Mouse (Mus musculus) forebrain, embryonic 14.5 days (tissue): ENCODE results near the gene Cd96. TPM values are rescaled to one million over a fixed set of nuclear protein-coding genes. Genes with fewer than 3 reads are reported as not detected.
A peak's percentile ranks its signal among the peaks of the same experiment; 100 is the strongest.
"Not testable (repeated sequence)": the region's sequence is repeated elsewhere in the genome, so short reads cannot be mapped to it uniquely, and the experiment has no call there.

ENCODE experiments used
- ATAC-seq: fragments of 200-750 bp; cut with Nextera tagmentation; 2 replicates; pipeline ENCODE4 v1.8.0; 2017; ENCODE audit warnings: mild to moderate bottlenecking, moderate library complexity
- DNase-seq: peaks from one replicate; pipeline ENCODE4 v3.0.0-alpha.2; 2015; ENCODE audit warnings: low spot score
- H3K27ac ChIP-seq: fragments of 300-500 bp; sonication (generic); 2 replicates; pipeline ENCODE4 v1.5.1; 2014; ENCODE audit warnings: low read depth, mild to moderate bottlenecking, control low read depth, low read length, moderate library complexity
- H3K27me3 ChIP-seq: fragments of 300-500 bp; sonication (generic); replicated peaks from 2 replicates; pipeline ENCODE4 v1.6.1; 2014; ENCODE audit warnings: low read length, control low read depth, mixed read lengths; ENCODE audit not compliant: control insufficient read depth, insufficient read depth
- H3K36me3 ChIP-seq: fragments of 300-500 bp; sonication (generic); 2 replicates; pipeline ENCODE4 v1.6.1; 2014; ENCODE audit warnings: low read length, control low read depth; ENCODE audit not compliant: control insufficient read depth, insufficient read depth
- H3K4me1 ChIP-seq: fragments of 300-500 bp; sonication (generic); 2 replicates; pipeline ENCODE4 v1.6.1; 2014; ENCODE audit warnings: antibody characterized with exemption, low read length, control low read depth; ENCODE audit not compliant: control insufficient read depth, insufficient read depth
- H3K4me2 ChIP-seq: fragments of 300-500 bp; sonication (generic); 2 replicates; pipeline ENCODE4 v1.6.1; 2014; ENCODE audit warnings: mild to moderate bottlenecking, control low read depth, low read length
- H3K4me3 ChIP-seq: fragments of 300-500 bp; sonication (generic); 2 replicates; pipeline ENCODE4 v1.5.1; 2014; ENCODE audit warnings: low read depth, low read length, control low read depth
- H3K9ac ChIP-seq: fragments of 300-500 bp; sonication (generic); 2 replicates; pipeline ENCODE4 v1.6.1; 2014; ENCODE audit warnings: mild to moderate bottlenecking, low read length, control low read depth, moderate library complexity
- H3K9me3 ChIP-seq: fragments of 300-500 bp; sonication (generic); replicated peaks from 2 replicates; pipeline ENCODE4 v1.6.1; 2016; ENCODE audit warnings: low read length, control low read depth, mixed read lengths; ENCODE audit not compliant: control insufficient read depth
- WGBS: fragments of 180-500 bp; shearing (Covaris S2); extraction: QIAGEN DNeasy Blood & Tissue Kit; methylation state at CpG from one replicate; pipeline ENCODE4 v1.1.7; 2014; 5-methylcytosine and 5-hydroxymethylcytosine counted together
- polyA plus RNA-seq: library from polyadenylated mRNA; unstranded; fragments of >200 nt; fragmentation: Nextera tagmentation; extraction: Ambion mirVana; gene quantifications from 2 replicates; pipeline ENCODE4 v1.2.1, GENCODE M21; 2014

Gene Cd96
- polyA plus RNA-seq: 0.10 TPM in 1 of 2 replicates, not detected in the other

DNA sequence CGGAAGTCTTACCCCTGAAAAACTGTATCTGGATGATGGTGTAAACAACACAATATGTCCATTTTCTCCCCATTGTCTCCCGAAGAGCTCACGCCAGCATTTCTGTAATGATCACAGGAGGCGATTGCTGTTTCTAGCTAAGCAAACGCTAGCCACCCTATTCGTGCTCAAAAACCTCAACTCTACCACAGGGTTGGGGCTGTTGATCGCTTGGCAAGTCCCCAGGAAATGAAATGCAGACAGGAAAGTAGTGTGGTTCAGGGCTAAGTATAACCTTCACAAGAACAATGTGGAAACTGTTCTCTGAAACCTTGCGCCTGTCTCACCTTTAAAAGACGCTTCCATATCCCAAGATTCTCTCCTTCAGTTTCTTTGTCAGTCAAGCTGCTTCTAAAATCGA, at the start of gene Cd96:
Gene Cd96 (minus strand): TSS at position 232 of the 400 bp plus-strand sequence.
- ATAC-seq (no peak), DNase-seq (no peak)
- WGBS: 70% methylated on average over 10 of the region's 10 CpGs

DNA sequence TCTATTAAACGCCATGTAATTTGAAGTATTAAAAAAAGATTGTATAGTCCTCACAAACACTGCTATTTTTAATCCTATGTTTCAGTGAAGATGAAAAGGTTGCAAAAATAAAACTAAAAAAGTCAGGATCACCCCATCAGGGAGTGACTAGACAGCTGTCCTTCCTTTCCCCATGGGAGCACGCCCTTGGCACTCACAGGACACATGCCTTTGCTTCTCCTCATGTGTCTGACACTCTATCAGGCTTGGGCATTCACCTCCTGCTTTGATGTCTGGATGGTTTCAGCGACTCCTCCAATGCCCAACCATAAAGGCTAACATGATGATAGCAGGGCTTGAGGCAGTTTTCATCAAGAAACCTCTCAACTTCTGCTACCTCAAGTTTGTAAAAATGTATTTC, 46.9 kb upstream of the Cd96 start:
- Histone ChIP-seq H3K4me2 (no peak overlapping the region), H3K9me3 (no peaks in the 10 kb centered on the region), H3K9ac (no peak overlapping the region), H3K27me3 (no peaks in the 10 kb centered on the region), H3K27ac (no peak overlapping the region), H3K4me3 (no peak overlapping the region), H3K36me3 (no peaks in the 10 kb centered on the region), H3K4me1 (no peaks in the 10 kb centered on the region)
- WGBS: 83% methylated on average over 3 of the region's 3 CpGs
- ATAC-seq (no peak), DNase-seq (no peak)

More for the DNA sequence above, at the start of gene Cd96:
- Histone ChIP-seq H3K27me3 (no peaks in the 10 kb centered on the region), H3K9ac (no peak within 1 kb of the TSS), H3K36me3 (no peaks in the 10 kb centered on the region), H3K9me3 (no peaks in the 10 kb centered on the region), H3K4me1 (no peaks in the 10 kb centered on the region), H3K4me3 (no peak within 1 kb of the TSS), H3K4me2 (no peak within 1 kb of the TSS), H3K27ac (no peak within 1 kb of the TSS)

DNA sequence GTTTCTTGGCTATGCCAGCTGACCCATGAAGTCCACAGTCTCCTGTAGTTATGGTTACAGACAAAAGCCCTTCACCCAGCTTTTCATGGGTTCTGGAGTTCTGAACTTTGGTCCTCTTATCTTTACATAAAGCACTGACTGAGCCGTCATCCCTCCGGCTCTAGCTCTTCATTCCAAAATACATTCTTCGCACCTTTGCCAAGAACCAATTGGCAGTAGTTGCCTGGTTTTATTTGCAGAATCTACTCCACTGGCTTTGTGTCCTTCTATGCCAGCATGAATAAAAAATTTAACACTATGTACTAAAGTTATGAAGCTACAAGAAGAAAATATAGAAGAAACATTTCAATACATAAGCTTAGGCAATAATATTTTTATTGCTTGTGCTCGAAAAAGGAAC, 45.3 kb upstream of the Cd96 start:
- H3K9me3 ChIP-seq: no peaks in the 10 kb centered on the region
- no peak overlapping the region for H3K4me3 ChIP-seq
- 85% methylated on average over 4 of the region's 4 CpGs for WGBS
- H3K9ac ChIP-seq: no peak overlapping the region
- no peaks in the 10 kb centered on the region for H3K36me3 ChIP-seq
- H3K27me3 ChIP-seq: no peaks in the 10 kb centered on the region
- DNase-seq (no peak), ATAC-seq (no peak)
- no peaks in the 10 kb centered on the region for H3K4me1 ChIP-seq
- H3K27ac ChIP-seq: no peak overlapping the region
- H3K4me2 ChIP-seq: no peak overlapping the region

DNA sequence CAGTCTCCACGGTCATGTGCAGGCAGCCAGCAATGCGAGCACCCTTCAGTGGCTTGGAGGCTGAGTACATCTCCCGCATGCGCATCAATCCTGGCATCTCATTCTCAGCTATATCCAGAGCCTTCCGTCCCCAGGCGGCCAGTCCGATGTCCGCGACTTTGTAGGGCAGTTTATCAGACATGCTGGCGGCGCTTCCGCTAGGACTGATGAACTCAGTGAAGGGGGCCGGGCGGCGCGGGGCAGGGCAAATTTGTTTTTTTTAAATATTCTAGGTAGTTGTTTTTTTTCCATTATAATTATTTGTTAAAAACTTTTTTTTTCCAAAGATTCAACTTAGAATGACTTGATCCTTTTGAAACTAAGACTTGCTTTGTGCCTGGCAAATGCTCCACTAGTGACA, 34.8 kb upstream of the Cd96 start, which contains the start of gene Gm4737:
Gene Gm4737 (minus strand): TSS at position 246 of the 400 bp plus-strand sequence.
- H3K27me3 ChIP-seq: not testable (repeated sequence)
- WGBS: 95% methylated on average over 8 of the region's 16 CpGs

DNA sequence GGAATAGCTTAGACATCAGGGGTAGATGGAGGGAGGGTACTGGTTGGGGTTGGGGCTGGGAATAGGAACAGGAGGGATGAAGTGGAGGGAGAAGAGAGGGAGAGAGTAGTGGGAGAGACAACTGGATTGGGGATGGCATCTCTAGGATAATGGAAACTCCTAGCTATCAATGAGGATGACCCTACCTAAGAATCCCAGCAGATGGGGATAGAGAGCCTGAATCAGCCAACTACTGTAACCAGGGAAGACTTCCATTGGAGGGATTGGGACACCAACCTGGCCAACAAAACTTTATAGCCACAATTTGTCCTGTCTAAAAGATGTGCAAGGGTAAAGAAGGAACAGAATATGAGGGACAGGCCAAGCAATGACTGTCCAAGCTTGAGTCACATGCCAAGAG, 31.1 kb upstream of the Cd96 start:
- Histone ChIP-seq H3K9ac (no peak overlapping the region), H3K9me3 (no peaks in the 10 kb centered on the region), H3K4me3 (no peak overlapping the region), H3K36me3 (no peaks in the 10 kb centered on the region), H3K4me2 (no peak overlapping the region), H3K27ac (no peak overlapping the region), H3K27me3 (no peaks in the 10 kb centered on the region), H3K4me1 (no peaks in the 10 kb centered on the region)
- ATAC-seq: no peak
- DNase-seq: no peak

More for the DNA sequence above, 34.8 kb upstream of the Cd96 start, which contains the start of gene Gm4737:
- H3K4me3 ChIP-seq, H3K9ac ChIP-seq, H3K4me1 ChIP-seq, H3K27ac ChIP-seq, DNase-seq, H3K9me3 ChIP-seq, H3K36me3 ChIP-seq, ATAC-seq, H3K4me2 ChIP-seq: not testable (repeated sequence)

DNA sequence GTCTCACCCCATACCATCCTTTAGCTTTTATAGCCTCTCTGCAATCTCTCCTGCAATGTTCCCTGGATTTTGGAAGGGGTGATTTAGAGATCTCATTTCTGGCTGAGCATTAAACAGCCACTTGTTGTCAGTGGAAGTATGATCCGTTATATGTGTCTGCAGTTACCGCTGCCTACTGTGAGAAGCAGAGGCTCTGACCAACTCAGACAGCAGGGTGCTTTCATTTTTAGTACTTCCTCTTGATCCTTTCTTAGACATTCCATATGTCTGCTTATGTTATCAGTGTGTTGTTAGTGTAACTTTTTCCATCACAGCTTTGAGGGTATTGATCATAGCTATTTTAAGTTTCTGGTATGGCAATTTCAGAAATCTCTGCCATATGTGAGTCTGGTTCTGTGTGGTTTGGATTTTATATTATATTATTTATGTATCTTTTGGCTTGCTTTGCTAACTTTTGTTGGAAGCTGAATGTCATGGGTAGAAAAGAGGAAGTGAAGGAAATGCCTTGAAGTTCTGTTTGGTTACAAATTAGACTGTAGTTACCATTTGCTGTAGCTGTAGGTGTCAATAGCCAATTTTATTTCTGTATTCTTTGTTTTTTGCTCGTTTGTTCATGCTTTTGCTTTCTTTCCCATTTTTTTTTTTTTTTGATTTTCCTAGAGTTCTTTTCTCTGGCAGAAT, 28.8 kb upstream of the Cd96 start:
- Histone ChIP-seq H3K4me3 (no peak overlapping the region), H3K4me1 (no peaks in the 10 kb centered on the region), H3K27ac (no peak overlapping the region), H3K9me3 (no peaks in the 10 kb centered on the region), H3K36me3 (no peaks in the 10 kb centered on the region), H3K9ac (no peak overlapping the region), H3K4me2 (no peak overlapping the region), H3K27me3 (no peaks in the 10 kb centered on the region)
- ATAC-seq (no peak), DNase-seq (no peak)
- WGBS: 75% methylated on average over 3 of the region's 3 CpGs

DNA sequence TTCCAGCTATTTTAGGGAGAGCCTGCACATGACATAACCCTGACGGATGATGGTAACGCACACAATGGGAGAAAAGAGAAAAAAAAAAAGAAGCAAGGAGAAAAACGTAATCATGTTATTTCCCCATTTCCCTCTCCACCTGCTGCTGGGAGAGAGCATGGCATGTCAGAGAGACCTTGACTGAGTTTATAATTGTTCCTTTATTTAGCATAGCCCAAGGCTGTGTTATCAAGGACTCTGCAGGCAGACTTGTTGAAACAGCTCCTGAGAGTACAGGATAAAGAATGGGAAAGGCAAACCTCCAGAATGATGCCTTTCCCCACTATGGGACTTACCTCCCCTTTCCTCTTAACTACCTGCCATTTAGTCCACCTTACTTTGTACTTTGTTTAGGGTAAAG, 26.9 kb upstream of the Cd96 start:
- WGBS: 76% methylated on average over 3 of the region's 3 CpGs
- H3K36me3 ChIP-seq: no peaks in the 10 kb centered on the region
- ATAC-seq (no peak), DNase-seq (no peak)
- H3K4me2 ChIP-seq: no peak overlapping the region
- H3K9me3 ChIP-seq: no peaks in the 10 kb centered on the region
- H3K9ac ChIP-seq: no peak overlapping the region
- H3K27ac ChIP-seq: no peak overlapping the region
- H3K4me1 ChIP-seq: no peaks in the 10 kb centered on the region
- H3K27me3 ChIP-seq: no peaks in the 10 kb centered on the region
- H3K4me3 ChIP-seq: no peak overlapping the region

DNA sequence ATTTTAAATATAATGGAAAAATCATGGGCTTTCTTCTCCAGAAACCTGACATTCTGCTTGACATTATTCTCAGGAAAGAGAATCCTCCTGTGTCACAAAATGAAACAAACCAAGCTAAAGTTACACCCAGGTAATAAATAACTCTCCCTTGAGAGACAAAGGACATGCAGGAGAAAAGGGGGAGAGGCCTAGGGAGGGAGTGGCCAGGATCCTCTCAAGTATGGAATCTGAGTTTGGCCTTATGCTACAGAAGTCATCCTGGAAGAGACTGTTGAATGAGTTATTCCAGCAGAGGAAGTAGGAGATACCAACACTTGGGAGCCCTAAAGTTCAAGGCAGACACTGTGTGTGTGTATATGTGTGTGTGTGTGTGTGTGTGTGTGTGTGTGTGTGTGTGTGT, 2.2 kb upstream of the Cd96 start:
- Histone ChIP-seq H3K36me3 (no peaks in the 10 kb centered on the region), H3K27ac (no peak overlapping the region), H3K4me1 (no peaks in the 10 kb centered on the region), H3K4me3 (no peak overlapping the region), H3K4me2 (no peak overlapping the region), H3K9me3 (no peaks in the 10 kb centered on the region), H3K9ac (no peak overlapping the region), H3K27me3 (no peaks in the 10 kb centered on the region)
- ATAC-seq (no peak), DNase-seq (no peak)

DNA sequence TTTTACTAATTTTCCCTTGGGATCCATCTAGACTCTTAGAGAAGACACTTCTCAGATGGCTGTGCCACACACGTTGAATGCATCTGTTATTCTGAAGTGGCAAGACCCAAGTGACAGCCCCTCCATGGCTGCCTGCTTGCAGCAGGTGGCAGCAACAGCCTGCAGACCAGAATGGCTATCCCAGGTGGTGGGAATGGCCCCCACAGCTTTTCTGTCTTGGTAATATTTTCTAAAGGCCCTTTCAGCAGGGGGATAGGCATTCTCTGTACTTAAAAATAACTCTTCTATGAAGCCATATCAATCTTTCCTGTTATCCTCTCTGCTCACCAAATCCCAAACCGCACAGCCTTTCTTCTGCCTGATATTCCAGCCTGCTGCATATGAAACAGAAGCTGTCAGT, 1.4 kb upstream of the Cd96 start:
- no peak overlapping the region for H3K27ac ChIP-seq
- H3K4me2 ChIP-seq: no peak overlapping the region
- no peaks in the 10 kb centered on the region for H3K36me3 ChIP-seq
- no peaks in the 10 kb centered on the region for H3K27me3 ChIP-seq
- H3K4me3 ChIP-seq: no peak overlapping the region
- peak; percentile 81 for ATAC-seq
- no peaks in the 10 kb centered on the region for H3K9me3 ChIP-seq
- no peak overlapping the region for H3K9ac ChIP-seq
- WGBS: 49% methylated on average over 2 of the region's 2 CpGs
- peak; percentile 64 for DNase-seq
- H3K4me1 ChIP-seq: no peaks in the 10 kb centered on the region
